Mouse (Mus musculus) lung, postnatal 10 days (tissue): ENCODE data around the gene Eng.
A peak's percentile ranks its signal among the peaks of the same experiment; 100 is the strongest.

Experiments used
- DNase-seq: peaks from one replicate; pipeline ENCODE4 v3.0.0; 2021

The Eng gene

GRCm38 (mm10) chr2:32683701-32684100 lies 37.3 kb downstream of the Eng start:
- no peak for DNase-seq

- no peak for DNase-seq
Measured at GRCm38 (mm10) chr2:32684681-32685428, 38.5 kb downstream of the Eng start.

- DNase-seq, result no peak
Measured at GRCm38 (mm10) chr2:32685807-32686206, 39.4 kb downstream of the Eng start.

GRCm38 (mm10) chr2:32686640-32687039 lies 40.2 kb downstream of the Eng start:
- no peak for DNase-seq

GRCm38 (mm10) chr2:32687562-32687961 lies 41.2 kb downstream of the Eng start:
- DNase-seq, result no peak

- peak; percentile 94 for DNase-seq
Measured at GRCm38 (mm10) chr2:32689420-32689819, 43.0 kb downstream of the Eng start.

GRCm38 (mm10) chr2:32691041-32691440 lies 44.6 kb downstream of the Eng start:
- DNase-seq, result no peak

GRCm38 (mm10) chr2:32692496-32692895 lies 46.1 kb downstream of the Eng start:
- DNase-seq, result no peak

- DNase-seq, result no peak
Measured at GRCm38 (mm10) chr2:32693282-32693681, 46.9 kb downstream of the Eng start.

GRCm38 (mm10) chr2:32693823-32694411 lies 47.5 kb downstream of the Eng start:
- DNase-seq, result peak; percentile 98

- no peak for DNase-seq
Measured at GRCm38 (mm10) chr2:32694691-32695090, 48.3 kb downstream of the Eng start.

GRCm38 (mm10) chr2:32699680-32700079 lies 53.3 kb downstream of the Eng start:
- no peak for DNase-seq

- DNase-seq, result no peak
Measured at GRCm38 (mm10) chr2:32700966-32701743, 54.8 kb downstream of the Eng start.

- DNase-seq, result no peak
Measured at GRCm38 (mm10) chr2:32703046-32703445, 56.7 kb downstream of the Eng start.

- no peak for DNase-seq
Measured at GRCm38 (mm10) chr2:32704021-32704421, 57.6 kb downstream of the Eng start, which contains the start of gene Fpgs. Gene Fpgs, minus strand, starts transcription at chr2:32704145.

- no peak for DNase-seq
Measured at GRCm38 (mm10) chr2:32705018-32705417, 58.6 kb downstream of the Eng start.

- DNase-seq, result no peak
Measured at GRCm38 (mm10) chr2:32706971-32707370, 60.6 kb downstream of the Eng start.

- peak; percentile 84 for DNase-seq
Measured at GRCm38 (mm10) chr2:32708643-32709042, 62.2 kb downstream of the Eng start.

GRCm38 (mm10) chr2:32709521-32710137 lies 63.2 kb downstream of the Eng start:
- no peak for DNase-seq

- DNase-seq, result no peak
Measured at GRCm38 (mm10) chr2:32710425-32710824, 64.0 kb downstream of the Eng start.

- DNase-seq, result peak; percentile 2
Measured at GRCm38 (mm10) chr2:32711301-32712056, 65.1 kb downstream of the Eng start.

- DNase-seq, result peak; percentile 84
Measured at GRCm38 (mm10) chr2:32712108-32712551, 65.7 kb downstream of the Eng start.

- peak; percentile 97 for DNase-seq
Measured at GRCm38 (mm10) chr2:32712586-32712933, 66.2 kb downstream of the Eng start.
